Mouse (Mus musculus) midbrain, embryonic 12.5 days (tissue): ENCODE measurements around the gene Ftcd. TPM values are rescaled to one million over a fixed set of nuclear protein-coding genes. Genes with fewer than 3 reads are reported as not detected.
A peak's percentile ranks its signal among the peaks of the same experiment; 100 is the strongest.

ENCODE experiments used
- ATAC-seq: fragments of 200-750 bp; cut with Nextera tagmentation; 2 replicates; pipeline ENCODE4 v1.8.0; 2017; ENCODE audit warnings: low read depth, moderate TSS enrichment, moderate library complexity; ENCODE audit not compliant: low FRiP score
- H3K27ac ChIP-seq: fragments of 300-500 bp; sonication (generic); replicated peaks from 2 replicates; pipeline ENCODE4 v1.5.1; 2016; ENCODE audit warnings: mild to moderate bottlenecking
- H3K27me3 ChIP-seq: fragments of 300-500 bp; sonication (generic); 2 replicates; pipeline ENCODE4 v1.6.1; 2016; ENCODE audit warnings: mild to moderate bottlenecking
- H3K36me3 ChIP-seq: fragments of 300-500 bp; sonication (generic); 2 replicates; pipeline ENCODE4 v1.6.1; 2016
- H3K4me1 ChIP-seq: fragments of 300-500 bp; sonication (generic); 2 replicates; pipeline ENCODE4 v1.6.1; 2016
- H3K4me2 ChIP-seq: fragments of 300-500 bp; sonication (generic); replicated peaks from 2 replicates; pipeline ENCODE4 v1.6.1; 2016; ENCODE audit warnings: mild to moderate bottlenecking, moderate library complexity
- H3K4me3 ChIP-seq: fragments of 300-500 bp; sonication (generic); 2 replicates; pipeline ENCODE4 v1.5.1; 2016; ENCODE audit warnings: mild to moderate bottlenecking
- H3K9ac ChIP-seq: fragments of 300-500 bp; sonication (generic); replicated peaks from 2 replicates; pipeline ENCODE4 v1.6.1; 2016; ENCODE audit warnings: mild to moderate bottlenecking, moderate library complexity
- H3K9me3 ChIP-seq: fragments of 300-500 bp; sonication (generic); 2 replicates; pipeline ENCODE4 v1.6.1; 2016; ENCODE audit warnings: mild to moderate bottlenecking
- WGBS: fragments of 180-500 bp; shearing (Covaris S2); methylation state at CpG from one replicate; pipeline ENCODE4 v1.1.7; 2016; 5-methylcytosine and 5-hydroxymethylcytosine counted together
- polyA plus RNA-seq: library from polyadenylated mRNA; unstranded; fragments of >200 nt; fragmentation: Nextera tagmentation; extraction: Ambion mirVana; gene quantifications from 2 replicates; pipeline ENCODE4 v1.2.1, GENCODE M21; 2016

Ftcd gene
- polyA plus RNA-seq, 1 experiment from 2014 or later: not detected

GRCm38 (mm10) chr10:76554061-76554460, 21.4 kb upstream of the Ftcd start:
- Histone ChIP-seq H3K4me3 (no peak overlapping the region), H3K27ac (no peak overlapping the region), H3K9ac (no peak overlapping the region), H3K4me1 (no peaks in the 10 kb centered on the region), H3K4me2 (no peak overlapping the region), H3K36me3 (peaks cover 62% of the 10 kb centered on the region), H3K27me3 (no peaks in the 10 kb centered on the region), H3K9me3 (no peaks in the 10 kb centered on the region)
- WGBS: 91% methylated on average over 5 of the region's 5 CpGs
- ATAC-seq: no peak

- no peaks in the 10 kb centered on the region for H3K9me3 ChIP-seq
- H3K36me3 ChIP-seq: no peaks in the 10 kb centered on the region
- WGBS: 89% methylated on average over 10 of the region's 10 CpGs
- H3K4me3 ChIP-seq: no peak within 1 kb of the TSS
- no peaks in the 10 kb centered on the region for H3K4me1 ChIP-seq
- H3K27me3 ChIP-seq: no peaks in the 10 kb centered on the region
- no peak for ATAC-seq
- H3K4me2 ChIP-seq: no peak within 1 kb of the TSS
- H3K27ac ChIP-seq: no peak within 1 kb of the TSS
- H3K9ac ChIP-seq: no peak within 1 kb of the TSS
Measured at GRCm38 (mm10) chr10:76561972-76562371, 13.5 kb upstream of the Ftcd start, which contains the start of gene Spatc1l. TSS of gene Spatc1l (plus strand) at chr10:76562272.

DNA sequence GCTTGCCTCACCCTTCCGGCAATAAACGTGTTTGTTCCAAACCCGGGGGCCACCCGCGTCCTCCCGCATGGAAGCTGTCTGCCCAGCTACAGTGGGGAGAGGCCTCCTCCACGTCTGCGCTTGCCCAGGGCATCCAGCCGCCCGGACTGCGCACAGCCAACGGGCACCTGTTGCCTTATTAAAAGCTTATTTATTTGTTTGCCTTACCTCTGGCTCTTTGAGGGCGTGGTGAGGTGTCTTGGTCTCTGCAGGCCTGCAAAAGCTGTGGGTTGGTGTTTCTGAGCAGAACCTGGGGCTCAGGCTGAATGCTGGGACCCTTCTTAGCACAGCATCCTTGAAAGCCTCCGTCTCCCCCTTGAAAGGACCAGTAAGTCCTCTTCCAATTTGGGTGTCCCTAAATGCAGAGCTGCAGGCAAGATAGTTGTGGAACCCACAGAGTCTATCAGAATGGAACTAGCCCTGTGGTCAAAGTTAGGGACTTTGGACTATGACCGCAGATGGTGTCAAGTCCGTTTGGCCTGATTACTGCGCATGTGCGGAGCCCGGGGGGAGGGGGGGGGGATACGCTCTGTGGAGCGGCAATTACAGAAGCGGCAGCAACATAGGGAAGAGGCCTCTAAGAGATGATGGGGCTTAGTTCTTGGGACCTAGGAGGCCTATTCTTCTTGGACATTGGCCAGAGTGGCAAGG, 5.3 kb upstream of the Ftcd start:
- H3K4me2 ChIP-seq: no peak overlapping the region
- no peaks in the 10 kb centered on the region for H3K36me3 ChIP-seq
- ATAC-seq: no peak
- no peaks in the 10 kb centered on the region for H3K27me3 ChIP-seq
- no peaks in the 10 kb centered on the region for H3K4me1 ChIP-seq
- H3K9ac ChIP-seq: no peak overlapping the region
- H3K9me3 ChIP-seq: no peaks in the 10 kb centered on the region; the same call in 1 of the 2 replicates
- 92% methylated on average over 22 of the region's 22 CpGs for WGBS
- no peak overlapping the region for H3K27ac ChIP-seq
- no peak overlapping the region for H3K4me3 ChIP-seq

GRCm38 (mm10) chr10:76571070-76571469, 4.4 kb upstream of the Ftcd start:
- no peak overlapping the region for H3K4me2 ChIP-seq
- no peak overlapping the region for H3K4me3 ChIP-seq
- no peak overlapping the region for H3K9ac ChIP-seq
- 73% methylated on average over 2 of the region's 2 CpGs for WGBS
- H3K9me3 ChIP-seq: no peaks in the 10 kb centered on the region; the same call in 1 of the 2 replicates
- no peaks in the 10 kb centered on the region for H3K36me3 ChIP-seq
- no peaks in the 10 kb centered on the region for H3K4me1 ChIP-seq
- ATAC-seq: no peak
- H3K27me3 ChIP-seq: no peaks in the 10 kb centered on the region
- no peak overlapping the region for H3K27ac ChIP-seq

GRCm38 (mm10) chr10:76572151-76572550, 3.3 kb upstream of the Ftcd start:
- H3K4me2 ChIP-seq: no peak overlapping the region
- H3K27ac ChIP-seq: no peak overlapping the region
- no peaks in the 10 kb centered on the region for H3K4me1 ChIP-seq
- 35% methylated on average over 3 of the region's 3 CpGs for WGBS
- no peak overlapping the region for H3K9ac ChIP-seq
- no peak overlapping the region for H3K4me3 ChIP-seq
- H3K27me3 ChIP-seq: no peaks in the 10 kb centered on the region
- no peaks in the 10 kb centered on the region for H3K36me3 ChIP-seq
- no peak for ATAC-seq
- no peaks in the 10 kb centered on the region; the same call in 1 of the 2 replicates for H3K9me3 ChIP-seq

DNA sequence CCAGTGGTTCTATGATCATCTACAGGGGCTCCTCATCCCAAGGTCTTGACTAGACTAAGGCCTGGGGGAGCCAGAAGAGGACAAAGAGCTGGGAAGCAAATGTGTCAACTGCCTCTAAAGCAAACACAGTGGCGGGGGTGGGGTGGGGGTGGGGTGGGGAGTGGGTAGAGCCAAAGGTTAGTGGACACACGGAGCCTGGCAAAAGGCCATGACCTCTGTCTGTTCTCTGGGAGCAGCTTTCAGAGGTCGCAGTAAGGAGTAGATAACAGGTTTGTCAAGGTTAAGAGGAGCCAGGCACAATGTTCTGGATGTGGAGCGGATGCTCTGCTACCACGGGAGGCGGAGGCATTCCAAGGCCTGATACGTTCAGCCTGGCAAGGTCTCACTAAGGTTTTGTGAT, 1.5 kb downstream of the Ftcd start:
- no peak overlapping the region for H3K4me3 ChIP-seq
- WGBS: 75% methylated on average over 7 of the region's 7 CpGs
- H3K4me2 ChIP-seq: no peak overlapping the region
- ATAC-seq: no peak
- no peak overlapping the region for H3K9ac ChIP-seq
- no peaks in the 10 kb centered on the region for H3K9me3 ChIP-seq
- H3K36me3 ChIP-seq: no peaks in the 10 kb centered on the region
- H3K27ac ChIP-seq: no peak overlapping the region
- no peaks in the 10 kb centered on the region for H3K4me1 ChIP-seq
- H3K27me3 ChIP-seq: no peaks in the 10 kb centered on the region

DNA sequence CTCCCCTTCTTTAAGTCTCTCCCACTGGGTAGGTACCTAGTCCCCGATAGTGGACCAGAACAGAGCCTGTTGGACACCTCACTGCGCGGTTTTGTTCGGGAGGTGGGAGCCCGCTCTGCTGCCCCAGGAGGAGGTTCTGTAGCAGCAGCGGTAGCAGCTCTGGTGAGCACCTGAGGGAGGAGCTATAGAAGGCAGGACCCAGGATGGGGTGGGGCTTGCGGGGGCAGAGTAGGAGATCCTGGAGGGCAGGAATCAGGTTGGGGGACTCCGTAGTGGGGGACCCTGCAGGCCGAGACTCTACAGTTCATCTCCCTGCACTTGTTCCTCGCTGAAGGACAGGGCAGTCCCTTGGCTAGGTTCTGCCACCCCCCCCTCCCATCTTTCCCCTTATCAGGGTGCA, 8.7 kb downstream of the Ftcd start:
- no peaks in the 10 kb centered on the region for H3K36me3 ChIP-seq
- 15% methylated on average over 10 of the region's 10 CpGs for WGBS
- no peak overlapping the region for H3K4me3 ChIP-seq
- no peaks in the 10 kb centered on the region for H3K9me3 ChIP-seq
- H3K27me3 ChIP-seq: no peaks in the 10 kb centered on the region; the same call in none of the 2 replicates
- no peak overlapping the region for H3K27ac ChIP-seq
- H3K9ac ChIP-seq: no peak overlapping the region
- no peak for ATAC-seq
- H3K4me2 ChIP-seq: peak overlapping the region; percentile 33
- no peaks in the 10 kb centered on the region for H3K4me1 ChIP-seq

DNA sequence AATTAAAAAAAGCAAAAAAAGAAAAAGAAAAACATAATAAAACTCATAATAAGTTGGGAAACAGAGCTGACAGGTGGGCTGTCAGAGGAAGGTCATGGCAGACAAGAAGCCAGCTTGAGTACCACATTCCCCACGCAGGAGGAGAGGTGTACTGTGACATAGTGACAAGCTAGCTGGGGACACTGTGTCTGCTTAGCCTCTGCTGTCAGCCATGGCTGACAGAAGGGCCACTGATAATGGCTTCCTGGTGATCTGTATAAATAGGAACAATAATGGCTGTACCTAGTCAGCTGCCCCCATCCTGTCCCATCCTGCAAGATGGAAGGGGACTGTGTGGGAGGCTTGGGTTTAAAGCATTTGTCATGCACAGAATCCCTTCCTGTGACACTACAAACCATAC, 10.7 kb downstream of the Ftcd start:
- no peaks in the 10 kb centered on the region for H3K36me3 ChIP-seq
- WGBS: 63% methylated on average over 1 of the region's 1 CpGs
- no peak for ATAC-seq

DNA sequence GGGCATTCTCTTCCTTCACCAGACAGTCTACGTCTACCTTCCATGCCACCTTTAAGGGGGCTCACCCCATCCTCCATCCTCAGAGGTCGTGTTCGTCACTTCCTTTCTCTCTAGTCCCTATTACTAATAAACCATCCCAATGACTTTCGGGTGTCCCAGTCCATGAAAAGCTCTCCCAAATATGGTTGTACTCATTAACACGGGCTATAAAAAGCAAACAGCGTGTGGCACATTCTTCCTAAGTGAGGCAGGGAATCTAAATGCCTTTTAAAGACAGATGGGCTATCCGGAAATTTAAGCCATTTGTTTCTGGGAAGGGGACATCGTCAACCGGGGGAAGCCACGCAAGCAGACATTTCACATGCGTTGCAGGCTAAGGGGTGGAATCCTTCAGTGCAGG, 14.7 kb downstream of the Ftcd start:
- Histone ChIP-seq H3K4me1 (no peaks in the 10 kb centered on the region), H3K4me3 (no peak overlapping the region), H3K9ac (no peak overlapping the region), H3K27ac (no peak overlapping the region), H3K4me2 (no peak overlapping the region), H3K27me3 (no peaks in the 10 kb centered on the region), H3K9me3 (no peaks in the 10 kb centered on the region), H3K36me3 (no peaks in the 10 kb centered on the region)
- WGBS: 89% methylated on average over 11 of the region's 11 CpGs
- no peak for ATAC-seq

More for the DNA sequence above, 10.7 kb downstream of the Ftcd start:
- Histone ChIP-seq H3K4me2 (no peak overlapping the region), H3K27ac (no peak overlapping the region), H3K27me3 (no peaks in the 10 kb centered on the region; the same call in none of the 2 replicates), H3K4me1 (no peaks in the 10 kb centered on the region), H3K9ac (no peak overlapping the region), H3K9me3 (no peaks in the 10 kb centered on the region), H3K4me3 (no peak overlapping the region)

GRCm38 (mm10) chr10:76596338-76596737, 20.9 kb downstream of the Ftcd start:
- H3K9me3 ChIP-seq: no peaks in the 10 kb centered on the region
- WGBS: 93% methylated on average over 31 of the region's 31 CpGs
- H3K4me2 ChIP-seq: no peak overlapping the region
- no peaks in the 10 kb centered on the region for H3K4me1 ChIP-seq
- no peak for ATAC-seq
- no peak overlapping the region for H3K27ac ChIP-seq
- H3K36me3 ChIP-seq: no peaks in the 10 kb centered on the region
- peaks cover 6% of the 10 kb centered on the region; the same call in 1 of the 2 replicates for H3K27me3 ChIP-seq
- H3K9ac ChIP-seq: no peak overlapping the region
- H3K4me3 ChIP-seq: no peak overlapping the region

GRCm38 (mm10) chr10:76602690-76603089, 27.2 kb downstream of the Ftcd start:
- H3K9me3 ChIP-seq: no peaks in the 10 kb centered on the region
- no peak overlapping the region for H3K4me3 ChIP-seq
- H3K9ac ChIP-seq: no peak overlapping the region
- H3K27ac ChIP-seq: no peak overlapping the region
- H3K27me3 ChIP-seq: peaks cover 6% of the 10 kb centered on the region; the same call in 1 of the 2 replicates
- H3K4me2 ChIP-seq: no peak overlapping the region
- no peak for ATAC-seq
- WGBS: 85% methylated on average over 3 of the region's 3 CpGs
- H3K36me3 ChIP-seq: no peaks in the 10 kb centered on the region
- H3K4me1 ChIP-seq: no peaks in the 10 kb centered on the region

GRCm38 (mm10) chr10:76612473-76612872, 37.0 kb downstream of the Ftcd start:
- Histone ChIP-seq H3K9ac (no peak overlapping the region), H3K36me3 (no peaks in the 10 kb centered on the region), H3K4me1 (no peaks in the 10 kb centered on the region), H3K27me3 (no peaks in the 10 kb centered on the region), H3K9me3 (0 out of 2 replicates have a peak, but pooled peaks cover 2% of the 10 kb centered on the region), H3K27ac (no peak overlapping the region), H3K4me2 (no peak overlapping the region), H3K4me3 (no peak overlapping the region)
- 94% methylated on average over 7 of the region's 7 CpGs for WGBS
- no peak for ATAC-seq
